Mouse (Mus musculus) embryonic facial prominence, embryonic 13.5 days (tissue): ENCODE measurements around the gene Gm5737. TPM values are rescaled to one million over a fixed set of nuclear protein-coding genes. Genes with fewer than 3 reads are reported as not detected.

ENCODE experiments used
- ATAC-seq: fragments of 200-750 bp; cut with Nextera tagmentation; 2 replicates; pipeline ENCODE4 v1.8.0; 2017; ENCODE audit warnings: low read depth; ENCODE audit not compliant: insufficient number of reproducible peaks, insufficient read depth, low FRiP score, low TSS enrichment
- H3K27ac ChIP-seq: fragments of 300-500 bp; sonication (generic); 2 replicates; pipeline ENCODE4 v1.5.1; 2015; ENCODE audit warnings: moderate library complexity, mild to moderate bottlenecking, inconsistent platforms
- H3K27me3 ChIP-seq: fragments of 300-500 bp; sonication (generic); 2 replicates; pipeline ENCODE4 v1.6.1; 2015; ENCODE audit warnings: mild to moderate bottlenecking, inconsistent platforms
- H3K36me3 ChIP-seq: fragments of 300-500 bp; sonication (generic); 2 replicates; pipeline ENCODE4 v1.6.1; 2015; ENCODE audit warnings: mild to moderate bottlenecking, inconsistent platforms
- H3K4me1 ChIP-seq: fragments of 300-500 bp; sonication (generic); 2 replicates; pipeline ENCODE4 v1.6.1; 2015; ENCODE audit warnings: inconsistent platforms
- H3K4me2 ChIP-seq: fragments of 300-500 bp; sonication (generic); 2 replicates; pipeline ENCODE4 v1.6.1; 2015; ENCODE audit warnings: moderate library complexity, mild to moderate bottlenecking, inconsistent platforms
- H3K4me3 ChIP-seq: fragments of 300-500 bp; sonication (generic); 2 replicates; pipeline ENCODE4 v1.5.1; 2015; ENCODE audit warnings: mild to moderate bottlenecking, inconsistent platforms
- H3K9ac ChIP-seq: fragments of 300-500 bp; sonication (generic); 2 replicates; pipeline ENCODE4 v1.6.1; 2015; ENCODE audit warnings: mild to moderate bottlenecking, inconsistent platforms
- H3K9me3 ChIP-seq: fragments of 300-500 bp; sonication (generic); 2 replicates; pipeline ENCODE4 v1.6.1; 2016; ENCODE audit warnings: inconsistent platforms
- WGBS: fragments of 180-500 bp; shearing (Covaris S2); methylation state at CpG from one replicate; pipeline ENCODE4 v1.1.7; 2015; ENCODE audit warnings: mixed read lengths; 5-methylcytosine and 5-hydroxymethylcytosine counted together
- polyA plus RNA-seq: library from polyadenylated mRNA; unstranded; fragments of >200 nt; fragmentation: Nextera tagmentation; extraction: Ambion mirVana; gene quantifications from 2 replicates; pipeline ENCODE4 v1.2.1, GENCODE M21; 2015

The Gm5737 gene
- not detected in 2 replicates for polyA plus RNA-seq

- Histone ChIP-seq H3K27ac (no peak within 1 kb of the TSS), H3K36me3 (no peaks in the 10 kb centered on the region), H3K4me3 (no peak within 1 kb of the TSS), H3K9me3 (no peaks in the 10 kb centered on the region), H3K9ac (no peak within 1 kb of the TSS), H3K27me3 (peaks cover 16% of the 10 kb centered on the region), H3K4me1 (peaks cover 4% of the 10 kb centered on the region), H3K4me2 (no peak within 1 kb of the TSS)
- ATAC-seq: no peak
- WGBS: 72% methylated on average over 6 of the region's 6 CpGs
Measured at GRCm38 (mm10) chr7:120811834-120812415, at the start of gene Gm5737. Gm5737 (plus strand) TSS chr7:120812365.

GRCm38 (mm10) chr7:120767369-120767768, 44.8 kb upstream of the Gm5737 start:
- 4% methylated on average over 1 of the region's 1 CpGs for WGBS
- Histone ChIP-seq H3K27ac (no peak overlapping the region), H3K27me3 (no peaks in the 10 kb centered on the region), H3K4me2 (no peak overlapping the region), H3K4me1 (no peaks in the 10 kb centered on the region), H3K36me3 (no peaks in the 10 kb centered on the region), H3K4me3 (no peak overlapping the region), H3K9ac (no peak overlapping the region), H3K9me3 (no peaks in the 10 kb centered on the region)
- ATAC-seq: no peak

GRCm38 (mm10) chr7:120771389-120771788, 40.8 kb upstream of the Gm5737 start:
- Histone ChIP-seq H3K27ac (no peak overlapping the region), H3K4me1 (no peaks in the 10 kb centered on the region), H3K27me3 (no peaks in the 10 kb centered on the region), H3K4me2 (no peak overlapping the region), H3K4me3 (no peak overlapping the region), H3K36me3 (no peaks in the 10 kb centered on the region), H3K9ac (no peak overlapping the region), H3K9me3 (no peaks in the 10 kb centered on the region)
- no peak for ATAC-seq
- 39% methylated on average over 1 of the region's 1 CpGs for WGBS

GRCm38 (mm10) chr7:120778012-120778411, 34.2 kb upstream of the Gm5737 start:
- H3K4me3 ChIP-seq: no peak overlapping the region
- no peaks in the 10 kb centered on the region for H3K4me1 ChIP-seq
- no peak overlapping the region for H3K27ac ChIP-seq
- no peaks in the 10 kb centered on the region for H3K27me3 ChIP-seq
- ATAC-seq: no peak
- no peak overlapping the region for H3K9ac ChIP-seq
- no peaks in the 10 kb centered on the region for H3K36me3 ChIP-seq
- WGBS: 61% methylated on average over 2 of the region's 2 CpGs
- no peaks in the 10 kb centered on the region for H3K9me3 ChIP-seq
- no peak overlapping the region for H3K4me2 ChIP-seq

- H3K4me1 ChIP-seq: no peaks in the 10 kb centered on the region
- H3K27me3 ChIP-seq: no peaks in the 10 kb centered on the region
- no peak overlapping the region for H3K4me3 ChIP-seq
- H3K27ac ChIP-seq: no peak overlapping the region
- 80% methylated on average over 4 of the region's 4 CpGs for WGBS
- no peaks in the 10 kb centered on the region for H3K9me3 ChIP-seq
- no peaks in the 10 kb centered on the region for H3K36me3 ChIP-seq
- no peak overlapping the region for H3K4me2 ChIP-seq
- no peak for ATAC-seq
- H3K9ac ChIP-seq: no peak overlapping the region
Measured at GRCm38 (mm10) chr7:120795544-120795943, 16.6 kb upstream of the Gm5737 start.

GRCm38 (mm10) chr7:120796369-120796768, 15.8 kb upstream of the Gm5737 start:
- Histone ChIP-seq H3K4me3 (no peak overlapping the region), H3K36me3 (no peaks in the 10 kb centered on the region), H3K4me2 (no peak overlapping the region), H3K9me3 (no peaks in the 10 kb centered on the region), H3K27ac (no peak overlapping the region), H3K9ac (no peak overlapping the region), H3K27me3 (no peaks in the 10 kb centered on the region), H3K4me1 (no peaks in the 10 kb centered on the region)
- ATAC-seq: no peak
- WGBS: 69% methylated on average over 3 of the region's 3 CpGs

- WGBS: 94% methylated on average over 2 of the region's 2 CpGs
- Histone ChIP-seq H3K4me1 (no peaks in the 10 kb centered on the region), H3K27me3 (no peaks in the 10 kb centered on the region), H3K36me3 (no peaks in the 10 kb centered on the region), H3K4me2 (no peak overlapping the region), H3K9ac (no peak overlapping the region), H3K9me3 (no peaks in the 10 kb centered on the region), H3K4me3 (no peak overlapping the region), H3K27ac (no peak overlapping the region)
- ATAC-seq: no peak
Measured at GRCm38 (mm10) chr7:120803268-120803667, 8.9 kb upstream of the Gm5737 start.

- H3K9me3 ChIP-seq: no peaks in the 10 kb centered on the region
- WGBS: 2% methylated on average over 24 of the region's 27 CpGs
- no peak for ATAC-seq
- H3K27ac ChIP-seq: no peak overlapping the region
- H3K4me2 ChIP-seq: peak overlapping the region; percentile 61
- H3K9ac ChIP-seq: peak overlapping the region; percentile 58; the same call in 1 of the 2 replicates
- H3K4me3 ChIP-seq: peak overlapping the region; percentile 35
- no peaks in the 10 kb centered on the region for H3K36me3 ChIP-seq
- peaks cover 4% of the 10 kb centered on the region for H3K4me1 ChIP-seq
- peaks cover 16% of the 10 kb centered on the region for H3K27me3 ChIP-seq
Measured at GRCm38 (mm10) chr7:120809705-120810104, 2.5 kb upstream of the Gm5737 start.

- H3K36me3 ChIP-seq: no peaks in the 10 kb centered on the region
- no peak for ATAC-seq
- no peaks in the 10 kb centered on the region; the same call in 1 of the 2 replicates for H3K4me1 ChIP-seq
- WGBS: 88% methylated on average over 6 of the region's 6 CpGs
- no peaks in the 10 kb centered on the region for H3K9me3 ChIP-seq
- H3K27ac ChIP-seq: no peak overlapping the region
- no peak overlapping the region for H3K9ac ChIP-seq
- H3K4me2 ChIP-seq: no peak overlapping the region
- no peak overlapping the region for H3K4me3 ChIP-seq
- no peaks in the 10 kb centered on the region for H3K27me3 ChIP-seq
Measured at GRCm38 (mm10) chr7:120817552-120817951, 5.4 kb downstream of the Gm5737 start.

- WGBS: 78% methylated on average over 4 of the region's 4 CpGs
- no peak overlapping the region for H3K4me2 ChIP-seq
- no peak for ATAC-seq
Measured at GRCm38 (mm10) chr7:120819386-120819785, 7.2 kb downstream of the Gm5737 start.

GRCm38 (mm10) chr7:120823248-120823647, 11.1 kb downstream of the Gm5737 start:
- H3K27ac ChIP-seq: no peak overlapping the region
- no peaks in the 10 kb centered on the region for H3K36me3 ChIP-seq
- no peak overlapping the region for H3K4me3 ChIP-seq
- peaks cover 5% of the 10 kb centered on the region for H3K27me3 ChIP-seq
- H3K9me3 ChIP-seq: no peaks in the 10 kb centered on the region
- 24% methylated on average over 5 of the region's 5 CpGs for WGBS
- H3K4me2 ChIP-seq: no peak overlapping the region
- no peak for ATAC-seq
- H3K4me1 ChIP-seq: no peaks in the 10 kb centered on the region
- no peak overlapping the region for H3K9ac ChIP-seq

More at GRCm38 (mm10) chr7:120819386-120819785, 7.2 kb downstream of the Gm5737 start:
- no peak overlapping the region for H3K27ac ChIP-seq
- no peaks in the 10 kb centered on the region; the same call in 1 of the 2 replicates for H3K4me1 ChIP-seq
- H3K27me3 ChIP-seq: no peaks in the 10 kb centered on the region
- H3K36me3 ChIP-seq: no peaks in the 10 kb centered on the region
- no peaks in the 10 kb centered on the region for H3K9me3 ChIP-seq
- no peak overlapping the region for H3K9ac ChIP-seq
- H3K4me3 ChIP-seq: no peak overlapping the region

- Histone ChIP-seq H3K9ac (no peak overlapping the region), H3K27ac (no peak overlapping the region), H3K4me2 (no peak overlapping the region), H3K9me3 (no peaks in the 10 kb centered on the region), H3K27me3 (peaks cover 14% of the 10 kb centered on the region), H3K36me3 (no peaks in the 10 kb centered on the region), H3K4me3 (no peak overlapping the region), H3K4me1 (peaks cover 2% of the 10 kb centered on the region; the same call in 1 of the 2 replicates)
- no peak for ATAC-seq
- 63% methylated on average over 2 of the region's 2 CpGs for WGBS
Measured at GRCm38 (mm10) chr7:120825097-120825496, 12.9 kb downstream of the Gm5737 start.
